Mouse (Mus musculus) hindbrain, embryonic 11.5 days (tissue): ENCODE results near the gene Smpd3. TPM values are rescaled to one million over a fixed set of nuclear protein-coding genes. Genes with fewer than 3 reads are reported as not detected.

Source experiments
- ATAC-seq: fragments of 200-750 bp; cut with Nextera tagmentation; 2 replicates; pipeline ENCODE4 v1.8.0; 2017; ENCODE audit warnings: mild to moderate bottlenecking, moderate TSS enrichment, moderate library complexity; ENCODE audit not compliant: low FRiP score
- DNase-seq: peaks from one replicate; pipeline ENCODE4 v3.0.0-alpha.2; 2015; ENCODE audit warnings: low spot score
- H3K27ac ChIP-seq: fragments of 300-500 bp; sonication (generic); 2 replicates; pipeline ENCODE4 v1.5.1; 2014; ENCODE audit warnings: mild to moderate bottlenecking, low read depth, low read length
- H3K27me3 ChIP-seq: fragments of 300-500 bp; sonication (generic); 2 replicates; pipeline ENCODE4 v1.6.1; 2014; ENCODE audit warnings: mild to moderate bottlenecking, low read length, moderate library complexity, mixed read lengths; ENCODE audit not compliant: control insufficient read depth, insufficient read depth
- H3K36me3 ChIP-seq: fragments of 300-500 bp; sonication (generic); 2 replicates; pipeline ENCODE4 v1.6.1; 2014; ENCODE audit warnings: mild to moderate bottlenecking, low read length, moderate library complexity, mixed read lengths; ENCODE audit not compliant: control insufficient read depth, insufficient read depth
- H3K4me1 ChIP-seq: fragments of 300-500 bp; sonication (generic); replicated peaks from 2 replicates; pipeline ENCODE4 v1.6.1; 2014; ENCODE audit warnings: low read length, mixed read lengths; ENCODE audit not compliant: control insufficient read depth, insufficient read depth
- H3K4me2 ChIP-seq: fragments of 300-500 bp; sonication (generic); replicated peaks from 2 replicates; pipeline ENCODE4 v1.6.1; 2014; ENCODE audit warnings: mild to moderate bottlenecking, low read depth, low read length
- H3K4me3 ChIP-seq: fragments of 300-500 bp; sonication (generic); 2 replicates; pipeline ENCODE4 v1.5.1; 2014; ENCODE audit warnings: low read depth, low read length
- H3K9ac ChIP-seq: fragments of 300-500 bp; sonication (generic); 2 replicates; pipeline ENCODE4 v1.6.1; 2014; ENCODE audit warnings: low read depth, low read length
- H3K9me3 ChIP-seq: fragments of 300-500 bp; sonication (generic); 2 replicates; pipeline ENCODE4 v1.6.1; 2016; ENCODE audit warnings: low read length; ENCODE audit not compliant: control insufficient read depth
- WGBS: fragments of 180-500 bp; shearing (Covaris S2); extraction: QIAGEN DNeasy Blood & Tissue Kit; methylation state at CpG from one replicate; pipeline ENCODE4 v1.1.7; 2014; 5-methylcytosine and 5-hydroxymethylcytosine counted together
- polyA plus RNA-seq: library from polyadenylated mRNA; unstranded; fragments of >200 nt; fragmentation: Nextera tagmentation; extraction: Ambion mirVana; gene quantifications from 2 replicates; pipeline ENCODE4 v1.2.1, GENCODE M21; 2014

Smpd3 gene
- polyA plus RNA-seq, 1 experiment from 2014 or later, result 10.4 TPM

GRCm38 (mm10) chr8:106259579-106260255 lies 78.1 kb downstream of the Smpd3 start:
- H3K27me3 ChIP-seq, result no peaks in the 10 kb centered on the region
- peaks cover 5% of the 10 kb centered on the region; the same call in 1 of the 2 replicates for H3K36me3 ChIP-seq
- no peak overlapping the region for H3K9ac ChIP-seq
- H3K27ac ChIP-seq, result no peak overlapping the region
- H3K9me3 ChIP-seq, result no peaks in the 10 kb centered on the region
- no peaks in the 10 kb centered on the region for H3K4me1 ChIP-seq
- 93% methylated on average over 10 of the region's 10 CpGs for WGBS
- ATAC-seq, result no peak
- no peak for DNase-seq
- no peak overlapping the region for H3K4me2 ChIP-seq
- H3K4me3 ChIP-seq, result no peak overlapping the region

- Histone ChIP-seq H3K36me3 (peaks cover 8% of the 10 kb centered on the region; the same call in 1 of the 2 replicates), H3K4me2 (no peak overlapping the region), H3K9me3 (no peaks in the 10 kb centered on the region), H3K9ac (no peak overlapping the region), H3K27me3 (no peaks in the 10 kb centered on the region), H3K4me3 (no peak overlapping the region), H3K27ac (no peak overlapping the region), H3K4me1 (no peaks in the 10 kb centered on the region)
- WGBS, result 36% methylated on average over 1 of the region's 1 CpGs
- ATAC-seq, result no peak
- peak; percentile 20 for DNase-seq
Observed at GRCm38 (mm10) chr8:106258169-106258568, 79.6 kb downstream of the Smpd3 start.

GRCm38 (mm10) chr8:106250186-106250585 lies 87.6 kb downstream of the Smpd3 start:
- 66% methylated on average over 4 of the region's 4 CpGs for WGBS
- Histone ChIP-seq H3K4me3 (no peak overlapping the region), H3K4me2 (no peak overlapping the region), H3K27me3 (no peaks in the 10 kb centered on the region), H3K9me3 (no peaks in the 10 kb centered on the region), H3K4me1 (no peaks in the 10 kb centered on the region), H3K27ac (no peak overlapping the region), H3K36me3 (peaks cover 8% of the 10 kb centered on the region; the same call in 1 of the 2 replicates), H3K9ac (no peak overlapping the region)
- ATAC-seq (no peak), DNase-seq (no peak)

GRCm38 (mm10) chr8:106237106-106237505 lies 100.7 kb downstream of the Smpd3 start:
- ATAC-seq (no peak), DNase-seq (no peak)
- no peaks in the 10 kb centered on the region for H3K27me3 ChIP-seq
- H3K4me3 ChIP-seq, result no peak overlapping the region
- H3K9me3 ChIP-seq, result no peaks in the 10 kb centered on the region
- 93% methylated on average over 5 of the region's 5 CpGs for WGBS
- no peak overlapping the region for H3K27ac ChIP-seq
- peaks cover 4% of the 10 kb centered on the region; the same call in 1 of the 2 replicates for H3K36me3 ChIP-seq
- no peaks in the 10 kb centered on the region for H3K4me1 ChIP-seq
- no peak overlapping the region for H3K4me2 ChIP-seq
- H3K9ac ChIP-seq, result no peak overlapping the region

- Histone ChIP-seq H3K9ac (no peak overlapping the region), H3K4me1 (no peaks in the 10 kb centered on the region), H3K27me3 (no peaks in the 10 kb centered on the region), H3K36me3 (peaks cover 4% of the 10 kb centered on the region; the same call in 1 of the 2 replicates), H3K27ac (no peak overlapping the region), H3K4me2 (no peak overlapping the region), H3K4me3 (no peak overlapping the region), H3K9me3 (no peaks in the 10 kb centered on the region)
- 94% methylated on average over 17 of the region's 17 CpGs for WGBS
- DNase-seq (no peak), ATAC-seq (no peak)
Observed at GRCm38 (mm10) chr8:106234567-106235261, 103.1 kb downstream of the Smpd3 start.

- DNase-seq (no peak), ATAC-seq (no peak)
- Histone ChIP-seq H3K4me2 (no peak overlapping the region), H3K36me3 (peaks cover 4% of the 10 kb centered on the region; the same call in 1 of the 2 replicates), H3K27me3 (no peaks in the 10 kb centered on the region), H3K27ac (no peak overlapping the region), H3K4me3 (no peak overlapping the region), H3K9me3 (no peaks in the 10 kb centered on the region), H3K9ac (no peak overlapping the region), H3K4me1 (no peaks in the 10 kb centered on the region)
- 78% methylated on average over 3 of the region's 3 CpGs for WGBS
Observed at GRCm38 (mm10) chr8:106232751-106233150, 105.0 kb downstream of the Smpd3 start.

- Histone ChIP-seq H3K9ac (no peak overlapping the region), H3K4me2 (no peak overlapping the region), H3K36me3 (no peaks in the 10 kb centered on the region), H3K4me1 (no peaks in the 10 kb centered on the region), H3K4me3 (no peak overlapping the region), H3K27ac (no peak overlapping the region), H3K27me3 (no peaks in the 10 kb centered on the region), H3K9me3 (no peaks in the 10 kb centered on the region)
- DNase-seq (no peak), ATAC-seq (no peak)
- WGBS, result 86% methylated on average over 7 of the region's 7 CpGs
Observed at GRCm38 (mm10) chr8:106231536-106231935, 106.3 kb downstream of the Smpd3 start.

- Histone ChIP-seq H3K9ac (no peak overlapping the region), H3K27me3 (no peaks in the 10 kb centered on the region), H3K4me2 (no peak overlapping the region), H3K27ac (no peak overlapping the region), H3K9me3 (no peaks in the 10 kb centered on the region), H3K36me3 (no peaks in the 10 kb centered on the region), H3K4me1 (no peaks in the 10 kb centered on the region), H3K4me3 (no peak overlapping the region)
- DNase-seq, result peak; percentile 79
- ATAC-seq, result no peak
- WGBS, result 52% methylated on average over 9 of the region's 9 CpGs
Observed at GRCm38 (mm10) chr8:106226589-106226988, 111.2 kb downstream of the Smpd3 start.

GRCm38 (mm10) chr8:106219620-106220019 lies 118.2 kb downstream of the Smpd3 start:
- H3K36me3 ChIP-seq, result 0 out of 2 replicates have a peak, but pooled peaks cover 5% of the 10 kb centered on the region
- ATAC-seq (no peak), DNase-seq (no peak)
- 94% methylated on average over 3 of the region's 3 CpGs for WGBS
- H3K4me2 ChIP-seq, result no peak overlapping the region
- H3K4me3 ChIP-seq, result no peak overlapping the region
- H3K27me3 ChIP-seq, result no peaks in the 10 kb centered on the region
- no peaks in the 10 kb centered on the region for H3K4me1 ChIP-seq
- no peak overlapping the region for H3K9ac ChIP-seq
- H3K27ac ChIP-seq, result no peak overlapping the region
- H3K9me3 ChIP-seq, result no peaks in the 10 kb centered on the region
